Mouse (Mus musculus): ENCODE results near the gene Sbp. TPM values are rescaled to one million over a fixed set of nuclear protein-coding genes. Genes with fewer than 3 reads are reported as not detected.

Gene Sbp
- polyA plus RNA-seq, 1 experiment from 2014 or later = not detected

- Histone ChIP-seq H3K4me2 (ENCODE audit: low read depth, low read length) (no peak overlapping the region), H3K27me3 (replicated peaks; ENCODE audit: control insufficient read depth, insufficient read depth, low read length) (no peaks in the 10 kb centered on the region), H3K4me3 (ENCODE audit: low read length) (no peak overlapping the region), H3K27ac (ENCODE audit: low read length) (peak overlapping the region; percentile 58), H3K9ac (ENCODE audit: low read depth, low read length) (peak overlapping the region; percentile 48; the same call in 1 of the 2 replicates), H3K4me1 (ENCODE audit: control insufficient read depth, insufficient read depth, low read length) (peaks cover 9% of the 10 kb centered on the region), H3K36me3 (ENCODE audit: control insufficient read depth, insufficient read depth, low read length) (no peaks in the 10 kb centered on the region), H3K9me3 (ENCODE audit: control insufficient read depth, low read length) (no peaks in the 10 kb centered on the region)
- peak; percentile 88 for ATAC-seq
- 38% methylated on average over 3 of the region's 3 CpGs for WGBS
Observed at GRCm38 (mm10) chr17:23960084-23960738, 18.7 kb downstream of the Sbp start.

GRCm38 (mm10) chr17:23961573-23962122, 20.2 kb downstream of the Sbp start:
- peak; percentile 53 for ATAC-seq
- Histone ChIP-seq H3K9ac (ENCODE audit: low read depth, low read length) (no peak overlapping the region), H3K36me3 (ENCODE audit: control insufficient read depth, insufficient read depth, low read length) (no peaks in the 10 kb centered on the region), H3K4me1 (ENCODE audit: control insufficient read depth, insufficient read depth, low read length) (peaks cover 15% of the 10 kb centered on the region), H3K27ac (ENCODE audit: low read length) (peak overlapping the region; percentile 89), H3K4me3 (ENCODE audit: low read length) (no peak overlapping the region), H3K4me2 (ENCODE audit: low read depth, low read length) (no peak overlapping the region), H3K9me3 (ENCODE audit: control insufficient read depth, low read length) (no peaks in the 10 kb centered on the region), H3K27me3 (replicated peaks; ENCODE audit: control insufficient read depth, insufficient read depth, low read length) (no peaks in the 10 kb centered on the region)
- WGBS = 57% methylated on average over 4 of the region's 4 CpGs

GRCm38 (mm10) chr17:23965805-23966425, 24.4 kb downstream of the Sbp start:
- Histone ChIP-seq H3K9ac (ENCODE audit: low read depth, low read length) (peak overlapping the region; percentile 39; the same call in 1 of the 2 replicates), H3K9me3 (ENCODE audit: control insufficient read depth, low read length) (no peaks in the 10 kb centered on the region), H3K27me3 (replicated peaks; ENCODE audit: control insufficient read depth, insufficient read depth, low read length) (no peaks in the 10 kb centered on the region), H3K4me1 (ENCODE audit: control insufficient read depth, insufficient read depth, low read length) (peaks cover 8% of the 10 kb centered on the region; the same call in 1 of the 2 replicates), H3K4me2 (ENCODE audit: low read depth, low read length) (no peak overlapping the region), H3K27ac (ENCODE audit: low read length) (peak overlapping the region; percentile 18; the same call in 1 of the 2 replicates), H3K36me3 (ENCODE audit: control insufficient read depth, insufficient read depth, low read length) (no peaks in the 10 kb centered on the region), H3K4me3 (ENCODE audit: low read length) (no peak overlapping the region)
- ATAC-seq = no peak
- 46% methylated on average over 6 of the region's 6 CpGs for WGBS

DNA sequence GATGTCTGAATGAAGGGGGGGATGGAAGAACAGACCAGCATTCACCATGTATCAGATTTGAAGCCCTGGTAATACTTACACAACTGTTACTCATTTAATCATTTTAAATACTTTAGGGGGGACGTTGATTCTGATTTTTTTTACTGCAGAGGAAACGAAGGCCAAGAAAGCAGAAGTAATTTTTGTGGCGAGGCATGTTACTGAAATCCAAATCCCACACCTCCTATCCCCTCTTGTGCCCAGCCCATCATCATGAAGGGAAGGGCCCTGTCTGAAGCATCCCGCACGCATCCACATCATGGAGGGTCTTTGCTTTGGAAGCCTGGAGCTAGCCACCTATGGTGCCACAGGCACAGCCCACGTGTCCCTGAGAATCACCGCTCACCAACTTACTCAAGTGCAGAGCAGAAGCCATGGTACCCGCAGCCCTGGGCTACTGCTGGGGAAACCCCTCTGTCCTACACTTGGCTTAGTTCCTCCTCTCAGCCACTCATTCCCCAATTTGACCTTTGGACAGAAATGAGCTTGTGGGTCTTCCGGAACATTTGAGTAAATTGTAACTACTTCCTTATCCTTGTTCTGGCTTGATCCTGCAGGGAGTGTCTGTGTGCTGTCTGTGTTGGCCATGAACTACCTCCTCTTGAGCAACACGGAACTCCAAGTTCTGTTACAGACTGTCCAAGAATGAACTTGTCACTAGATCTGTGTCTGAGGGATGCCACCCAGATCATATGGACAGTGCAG, 25.4 kb downstream of the Sbp start:
- Histone ChIP-seq H3K9ac (ENCODE audit: low read depth, low read length) (0 out of 2 replicates have a peak overlapping the region, but pooled peaks have one; percentile 35), H3K27ac (ENCODE audit: low read length) (peak overlapping the region; percentile 95), H3K4me2 (ENCODE audit: low read depth, low read length) (peak overlapping the region; percentile 32), H3K4me3 (ENCODE audit: low read length) (no peak overlapping the region), H3K27me3 (replicated peaks; ENCODE audit: control insufficient read depth, insufficient read depth, low read length) (no peaks in the 10 kb centered on the region), H3K4me1 (ENCODE audit: control insufficient read depth, insufficient read depth, low read length) (peaks cover 8% of the 10 kb centered on the region; the same call in 1 of the 2 replicates), H3K9me3 (ENCODE audit: control insufficient read depth, low read length) (no peaks in the 10 kb centered on the region), H3K36me3 (ENCODE audit: control insufficient read depth, insufficient read depth, low read length) (no peaks in the 10 kb centered on the region)
- 74% methylated on average over 10 of the region's 10 CpGs for WGBS
- peak; percentile 94 for ATAC-seq

GRCm38 (mm10) chr17:23968780-23969179, 27.3 kb downstream of the Sbp start:
- Histone ChIP-seq H3K4me3 (ENCODE audit: low read length) (no peak overlapping the region), H3K4me1 (ENCODE audit: control insufficient read depth, insufficient read depth, low read length) (peaks cover 8% of the 10 kb centered on the region; the same call in 1 of the 2 replicates), H3K27ac (ENCODE audit: low read length) (no peak overlapping the region), H3K9me3 (ENCODE audit: control insufficient read depth, low read length) (no peaks in the 10 kb centered on the region), H3K36me3 (ENCODE audit: control insufficient read depth, insufficient read depth, low read length) (no peaks in the 10 kb centered on the region), H3K27me3 (replicated peaks; ENCODE audit: control insufficient read depth, insufficient read depth, low read length) (no peaks in the 10 kb centered on the region), H3K9ac (ENCODE audit: low read depth, low read length) (no peak overlapping the region), H3K4me2 (ENCODE audit: low read depth, low read length) (no peak overlapping the region)
- 54% methylated on average over 2 of the region's 2 CpGs for WGBS
- ATAC-seq = 0 out of 2 replicates have a peak, but pooled peaks have one; percentile 15

DNA sequence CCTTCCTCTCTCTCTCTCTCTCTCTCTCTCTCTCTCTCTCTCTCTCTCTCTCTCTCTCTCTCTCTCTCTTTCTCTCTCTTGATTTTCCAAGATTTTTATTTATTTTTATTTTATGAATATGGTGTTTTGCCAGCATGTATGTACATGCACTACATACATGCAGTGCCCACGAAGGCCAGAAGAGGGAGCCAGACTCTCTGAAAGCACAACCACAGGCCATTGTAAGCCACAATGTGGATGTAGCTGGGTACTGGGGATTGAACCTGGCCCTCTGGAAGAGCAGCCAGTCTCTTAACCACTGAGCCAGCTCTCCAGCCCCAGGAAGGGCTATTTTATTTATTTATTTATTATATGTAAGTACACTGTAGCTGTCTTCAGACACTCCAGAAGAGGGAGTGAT, 27.8 kb downstream of the Sbp start:
- no peak for ATAC-seq
- Histone ChIP-seq H3K4me1 (ENCODE audit: control insufficient read depth, insufficient read depth, low read length) (peaks cover 8% of the 10 kb centered on the region; the same call in 1 of the 2 replicates), H3K36me3 (ENCODE audit: control insufficient read depth, insufficient read depth, low read length) (no peaks in the 10 kb centered on the region), H3K4me2 (ENCODE audit: low read depth, low read length) (no peak overlapping the region), H3K9me3 (ENCODE audit: control insufficient read depth, low read length) (no peaks in the 10 kb centered on the region), H3K9ac (ENCODE audit: low read depth, low read length) (no peak overlapping the region), H3K27me3 (replicated peaks; ENCODE audit: control insufficient read depth, insufficient read depth, low read length) (no peaks in the 10 kb centered on the region), H3K4me3 (ENCODE audit: low read length) (no peak overlapping the region), H3K27ac (ENCODE audit: low read length) (no peak overlapping the region)
- WGBS = 5% methylated on average over 1 of the region's 1 CpGs

GRCm38 (mm10) chr17:23971315-23971714, 29.8 kb downstream of the Sbp start:
- WGBS = 88% methylated on average over 9 of the region's 9 CpGs

GRCm38 (mm10) chr17:23976665-23977064, 35.2 kb downstream of the Sbp start:
- Histone ChIP-seq H3K4me1 (ENCODE audit: control insufficient read depth, insufficient read depth, low read length) (peaks cover 15% of the 10 kb centered on the region), H3K9ac (ENCODE audit: low read depth, low read length) (no peak overlapping the region), H3K27me3 (replicated peaks; ENCODE audit: control insufficient read depth, insufficient read depth, low read length) (no peaks in the 10 kb centered on the region), H3K27ac (ENCODE audit: low read length) (peak overlapping the region; percentile 54), H3K4me3 (ENCODE audit: low read length) (no peak overlapping the region), H3K36me3 (ENCODE audit: control insufficient read depth, insufficient read depth, low read length) (no peaks in the 10 kb centered on the region), H3K4me2 (ENCODE audit: low read depth, low read length) (no peak overlapping the region), H3K9me3 (ENCODE audit: control insufficient read depth, low read length) (no peaks in the 10 kb centered on the region)
- ATAC-seq = peak; percentile 79
- 60% methylated on average over 4 of the region's 4 CpGs for WGBS

More at GRCm38 (mm10) chr17:23971315-23971714, 29.8 kb downstream of the Sbp start:
- Histone ChIP-seq H3K27me3 (replicated peaks; ENCODE audit: control insufficient read depth, insufficient read depth, low read length) (no peaks in the 10 kb centered on the region), H3K4me1 (ENCODE audit: control insufficient read depth, insufficient read depth, low read length) (peaks cover 15% of the 10 kb centered on the region), H3K4me2 (ENCODE audit: low read depth, low read length) (no peak overlapping the region), H3K36me3 (ENCODE audit: control insufficient read depth, insufficient read depth, low read length) (no peaks in the 10 kb centered on the region), H3K9me3 (ENCODE audit: control insufficient read depth, low read length) (no peaks in the 10 kb centered on the region), H3K27ac (ENCODE audit: low read length) (no peak overlapping the region), H3K4me3 (ENCODE audit: low read length) (no peak overlapping the region), H3K9ac (ENCODE audit: low read depth, low read length) (no peak overlapping the region)
- ATAC-seq = no peak

DNA sequence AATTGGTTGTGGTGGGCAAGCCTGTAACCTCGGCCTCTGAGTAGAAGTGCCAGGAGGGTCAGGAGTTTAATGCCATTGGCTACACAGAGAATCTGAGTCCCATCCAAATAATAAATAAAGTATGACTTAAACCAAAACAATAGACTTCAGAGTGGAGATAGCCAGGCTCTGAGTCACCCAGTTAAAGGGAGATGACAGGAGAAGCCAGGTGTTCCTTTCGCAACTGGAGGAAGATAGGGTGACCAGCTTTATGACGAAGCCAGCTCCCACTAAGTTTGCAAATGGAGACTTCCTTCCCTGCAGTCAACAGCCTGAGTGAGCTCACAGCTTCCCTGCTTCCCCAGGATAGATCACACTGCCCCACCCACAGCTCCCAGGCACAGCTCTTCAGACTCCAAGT, 38.0 kb downstream of the Sbp start:
- 35% methylated on average over 3 of the region's 3 CpGs for WGBS
- no peak overlapping the region for H3K4me3 ChIP-seq (ENCODE audit: low read length)
- no peaks in the 10 kb centered on the region for H3K27me3 ChIP-seq (replicated peaks; ENCODE audit: control insufficient read depth, insufficient read depth, low read length)
- peaks cover 18% of the 10 kb centered on the region for H3K4me1 ChIP-seq (ENCODE audit: control insufficient read depth, insufficient read depth, low read length)
- no peaks in the 10 kb centered on the region for H3K36me3 ChIP-seq (ENCODE audit: control insufficient read depth, insufficient read depth, low read length)
- 0 out of 2 replicates have a peak, but pooled peaks have one; percentile 4 for ATAC-seq
- H3K9ac ChIP-seq (ENCODE audit: low read depth, low read length) = no peak overlapping the region; the same call in 1 of the 2 replicates
- H3K4me2 ChIP-seq (ENCODE audit: low read depth, low read length) = no peak overlapping the region
- H3K9me3 ChIP-seq (ENCODE audit: control insufficient read depth, low read length) = no peaks in the 10 kb centered on the region
- peak overlapping the region; percentile 28 for H3K27ac ChIP-seq (ENCODE audit: low read length)

Data from intestine, embryonic 16.5 days (tissue).